Mouse (Mus musculus) B cell, adult 62 days (primary cell): ENCODE data around the gene Vmn1r51. TPM values are rescaled to one million over a fixed set of nuclear protein-coding genes. Genes with fewer than 3 reads are reported as not detected.

ENCODE experiments used
- total RNA-seq: library from RNA; stranded (reverse); gene quantifications from 4 replicates; pipeline ENCODE4 v1.2.4, GENCODE M21; 2023

Vmn1r51 gene
- not detected in 4 replicates for total RNA-seq

DNA sequence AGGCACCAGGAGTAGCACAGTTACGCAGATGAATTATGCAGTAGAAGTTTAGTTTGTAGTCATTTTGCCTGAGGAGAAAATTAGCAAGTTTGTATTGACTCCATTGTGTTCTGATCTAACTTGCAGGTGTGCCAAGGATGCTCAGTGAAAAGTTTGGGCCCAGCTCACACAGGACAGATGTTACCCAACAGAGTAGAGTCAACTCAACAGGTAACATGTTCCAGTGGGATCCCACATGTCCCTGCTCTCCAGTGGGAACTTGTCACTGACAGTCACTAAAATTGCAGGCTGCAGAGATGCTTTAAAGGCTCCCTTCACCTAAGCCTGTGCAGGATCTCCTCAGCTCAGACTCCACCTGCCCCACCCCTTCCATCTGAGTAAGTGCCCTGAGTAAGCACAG is at the start of gene Vmn1r51:
Gene Vmn1r51, plus strand, starts transcription at position 301 of the 400 bp plus-strand sequence.

GRCm38 (mm10) chr6:90078406-90078805 is 44.0 kb upstream of the Vmn1r51 start, which contains the start of gene Vmn1r49:
TSS of gene Vmn1r49 (minus strand) at chr6:90078506.

DNA sequence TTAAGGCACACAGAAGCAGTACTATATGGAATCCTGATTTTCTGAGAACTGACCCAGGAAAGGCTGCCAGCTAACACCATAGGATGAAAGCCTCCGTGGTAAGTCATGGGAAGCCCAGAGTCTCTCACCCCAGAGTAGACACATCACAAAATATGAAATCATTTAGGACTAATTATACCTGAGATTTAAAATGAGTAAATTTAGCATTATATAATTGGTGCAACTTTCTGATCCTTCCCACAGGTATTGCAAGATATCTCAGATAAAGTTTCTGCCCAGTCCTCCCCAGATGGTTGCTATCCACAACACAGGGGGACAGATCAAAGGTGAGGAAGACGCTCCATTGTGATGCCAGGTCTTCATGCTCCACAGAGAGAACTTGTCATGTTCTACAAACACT is 21.3 kb upstream of the Vmn1r51 start, which contains the start of gene Vmn1r50:
Gene Vmn1r50, plus strand, starts transcription at position 301 of the 400 bp plus-strand sequence.

GRCm38 (mm10) chr6:90174508-90174907 is 52.1 kb downstream of the Vmn1r51 start, which contains the start of gene Vmn1r52:
TSS of gene Vmn1r52 (plus strand) at chr6:90174808.

Other genes with a start within 250 kb of the Vmn1r51 start
- gene Vmn1r42, start 246.2 kb upstream of the Vmn1r51 start, total RNA-seq: not detected in 4 replicates
- gene Vmn1r43, start 246.2 kb upstream of the Vmn1r51 start, total RNA-seq: 0.06 TPM in 1 of 4 replicates, not detected in the others
- gene Vmn1r44, start 238.9 kb upstream of the Vmn1r51 start, total RNA-seq: not detected in 4 replicates
- not detected in 4 replicates for gene Vmn1r45, start 182.0 kb upstream of the Vmn1r51 start, total RNA-seq
- gene Vmn1r46, start 153.3 kb upstream of the Vmn1r51 start, total RNA-seq: not detected in 4 replicates
- gene Vmn1r47, start 106.4 kb upstream of the Vmn1r51 start, total RNA-seq: not detected in 4 replicates
- not detected in 4 replicates for gene Vmn1r48, start 85.8 kb upstream of the Vmn1r51 start, total RNA-seq
- not detected in 4 replicates for gene Vmn1r49, start 44.1 kb upstream of the Vmn1r51 start, total RNA-seq
- gene Vmn1r50, start 21.2 kb upstream of the Vmn1r51 start, total RNA-seq: not detected in 4 replicates
- gene Vmn1r52, start 52.2 kb downstream of the Vmn1r51 start, total RNA-seq: not detected in 4 replicates
- gene V1ra8, start 80.2 kb downstream of the Vmn1r51 start, total RNA-seq: not detected in 4 replicates
- gene Vmn1r53, start 101.8 kb downstream of the Vmn1r51 start, total RNA-seq: not detected in 4 replicates
- gene Vmn1r54, start 123.7 kb downstream of the Vmn1r51 start, total RNA-seq: not detected in 4 replicates
- gene BC048671, start 178.6 kb downstream of the Vmn1r51 start, total RNA-seq: not detected in 4 replicates
- not detected in 4 replicates for gene Chst13, start 202.6 kb downstream of the Vmn1r51 start, total RNA-seq
- gene Uroc1, start 210.7 kb downstream of the Vmn1r51 start, total RNA-seq: not detected in 4 replicates
- 24.9 to 30.4 TPM (median 29.5 TPM) in 4 replicates for gene Zxdc, start 246.9 kb downstream of the Vmn1r51 start, total RNA-seq